Mouse (Mus musculus) stomach, postnatal 0 days (tissue): ENCODE results near the gene Ggt7.

Source experiments
- CTCF ChIP-seq: IDR thresholded peaks from 2 replicates; pipeline ENCODE4 v1.5.1; 2016; ENCODE audit warnings: antibody characterized with exemption, low read depth, mild to moderate bottlenecking, moderate library complexity
- EP300 ChIP-seq: optimal IDR thresholded peaks from 2 replicates; pipeline ENCODE3; 2016; ENCODE audit warnings: antibody characterized with exemption

- TF ChIP-seq CTCF (no peak), EP300 (no peak)
Observed at GRCm38 (mm10) chr2:155562934-155563333, 44.9 kb upstream of the Ggt7 start.
